ENCODE assay signal across 8 mouse cellular contexts in the genomic region with DNA sequence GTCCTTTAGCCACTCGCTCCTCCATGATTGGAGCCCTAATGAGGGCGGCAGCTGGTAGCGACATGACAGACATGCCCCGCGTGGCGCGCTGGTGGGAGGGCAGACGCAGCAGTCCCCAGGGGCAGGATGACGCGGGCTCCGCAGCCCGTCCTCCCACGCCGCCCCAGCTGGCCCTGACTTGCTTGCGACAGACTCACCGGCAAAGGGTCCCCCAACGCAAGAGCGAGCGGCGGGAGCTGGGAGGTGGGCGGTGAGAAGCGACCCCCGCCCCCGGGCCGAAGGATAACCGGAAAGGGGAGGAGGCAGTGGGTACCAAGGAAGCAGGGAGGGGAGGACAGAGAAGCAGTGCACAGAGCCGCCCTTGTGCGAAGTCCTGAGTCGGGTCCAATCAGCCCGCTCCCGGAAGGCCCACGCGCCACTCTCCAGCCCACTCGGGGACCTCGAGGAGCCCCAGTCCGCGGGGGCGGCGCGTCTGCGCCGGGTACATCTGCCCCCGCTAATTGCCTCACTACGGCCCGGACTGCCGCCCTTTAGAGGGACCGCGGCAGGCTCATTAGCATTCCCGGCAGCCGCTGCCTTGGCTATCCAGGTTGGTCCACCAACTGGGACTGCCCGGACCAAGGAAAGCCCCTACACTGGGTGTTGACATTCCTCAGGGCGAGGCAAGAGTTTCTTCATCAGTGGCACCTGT. TPM values are rescaled to one million over a fixed set of nuclear protein-coding genes. Genes with fewer than 3 reads are reported as not detected.
DNase-seq lines count a peak whose midpoint lies in the region; ATAC-seq and TF ChIP-seq lines count a peak whose summit lies in the region.

No protein-coding gene starts in this region.

- H3K9me3 ChIP-seq in E14TG2a.4 (ENCODE audit: low read length) = no peaks in the 10 kb centered on the region
- no peaks in the 10 kb centered on the region; the same call in 1 of the 2 replicates for H3K9me3 ChIP-seq in embryonic facial prominence, embryonic 13.5 days
- no peaks in the 10 kb centered on the region for H3K9me3 ChIP-seq in heart, embryonic 13.5 days
- H3K9me3 ChIP-seq in liver, embryonic 11.5 days (ENCODE audit: control insufficient read depth, low read length) = no peaks in the 10 kb centered on the region
- no peaks in the 10 kb centered on the region for H3K9me3 ChIP-seq in neural tube, embryonic 14.5 days (ENCODE audit: control insufficient read depth, low read length)

- TF ChIP-seq CTCF in E14TG2a.4 (conservative IDR thresholded peaks at IDR 0.05; ENCODE audit: low read length) = no peak

- no peak overlapping the region for H3K27ac ChIP-seq in embryonic facial prominence, embryonic 13.5 days
- no peak overlapping the region for H3K27ac ChIP-seq in heart, embryonic 13.5 days (replicated peaks)
- H3K27ac ChIP-seq in liver, embryonic 11.5 days (ENCODE audit: low read depth, low read length) = no peak overlapping the region
- H3K27ac ChIP-seq in neural tube, embryonic 14.5 days (ENCODE audit: low read depth, low read length) = peak overlapping the region; percentile 59

- no peaks in the 10 kb centered on the region for H3K36me3 ChIP-seq in E14TG2a.4 (ENCODE audit: insufficient read depth, low read length)
- H3K36me3 ChIP-seq in embryonic facial prominence, embryonic 13.5 days = no peaks in the 10 kb centered on the region
- H3K36me3 ChIP-seq in heart, embryonic 13.5 days = no peaks in the 10 kb centered on the region
- no peaks in the 10 kb centered on the region for H3K36me3 ChIP-seq in liver, embryonic 11.5 days (ENCODE audit: control insufficient read depth, insufficient read depth, low read length)
- no peaks in the 10 kb centered on the region for H3K36me3 ChIP-seq in neural tube, embryonic 14.5 days (ENCODE audit: control insufficient read depth, insufficient read depth, low read length)

- peak overlapping the region; percentile 99 for H3K4me2 ChIP-seq in embryonic facial prominence, embryonic 13.5 days
- peak overlapping the region; percentile 92 for H3K4me2 ChIP-seq in heart, embryonic 13.5 days
- peak overlapping the region; percentile 72 for H3K4me2 ChIP-seq in liver, embryonic 11.5 days
- peak overlapping the region; percentile 97 for H3K4me2 ChIP-seq in neural tube, embryonic 14.5 days (ENCODE audit: low read depth, low read length)

- peak overlapping the region; percentile 68 for H3K9ac ChIP-seq in embryonic facial prominence, embryonic 13.5 days
- peak overlapping the region; percentile 66 for H3K9ac ChIP-seq in heart, embryonic 13.5 days
- H3K9ac ChIP-seq in liver, embryonic 11.5 days (ENCODE audit: low read depth, low read length) = 0 out of 2 replicates have a peak overlapping the region, but pooled peaks have one; percentile 5
- peak overlapping the region; percentile 55 for H3K9ac ChIP-seq in neural tube, embryonic 14.5 days (replicated peaks; ENCODE audit: low read depth, low read length)

- WGBS in embryonic facial prominence, embryonic 13.5 days = under 1% methylated on average over 52 of the region's 52 CpGs
- under 1% methylated on average over 52 of the region's 52 CpGs for WGBS in heart, embryonic 13.5 days
- 1% methylated on average over 52 of the region's 52 CpGs for WGBS in liver, embryonic 11.5 days
- under 1% methylated on average over 52 of the region's 52 CpGs for WGBS in neural tube, embryonic 14.5 days

- peak; percentile 49; the same call in 1 of the 2 replicates for ATAC-seq in embryonic facial prominence, embryonic 13.5 days (ENCODE audit: insufficient number of reproducible peaks, insufficient read depth, low FRiP score, low TSS enrichment, low read depth)
- ATAC-seq in heart, embryonic 13.5 days (ENCODE audit: extremely low read depth, insufficient number of reproducible peaks, low FRiP score, low TSS enrichment) = no peak
- no peak for ATAC-seq in liver, embryonic 11.5 days (replicated peaks; ENCODE audit: low FRiP score)
- peak; percentile 80 for ATAC-seq in neural tube, embryonic 14.5 days (ENCODE audit: low read depth)

- H3K27me3 ChIP-seq in E14TG2a.4 (ENCODE audit: insufficient read depth, low read length) = peaks cover 16% of the 10 kb centered on the region
- peaks cover 42% of the 10 kb centered on the region for H3K27me3 ChIP-seq in embryonic facial prominence, embryonic 13.5 days
- H3K27me3 ChIP-seq in heart, embryonic 13.5 days (replicated peaks) = peaks cover 86% of the 10 kb centered on the region
- peaks cover 36% of the 10 kb centered on the region for H3K27me3 ChIP-seq in liver, embryonic 11.5 days (replicated peaks; ENCODE audit: control insufficient read depth, insufficient read depth, low read length)
- H3K27me3 ChIP-seq in neural tube, embryonic 14.5 days (ENCODE audit: control insufficient read depth, insufficient read depth, low read length) = peaks cover 4% of the 10 kb centered on the region; the same call in 1 of the 2 replicates

- DNase-seq in adrenal gland, postnatal 14 days = peak; percentile 74
- peak; percentile 71 for DNase-seq in kidney, postnatal 10 days
- peak; percentile 52 for DNase-seq in liver, embryonic 11.5 days (ENCODE audit: low spot score)
- DNase-seq in thymus, postnatal 10 days (ENCODE audit: low spot score in 2 of 2) = no peak

- H3K4me1 ChIP-seq in E14TG2a.4 (replicated peaks; ENCODE audit: low read depth, low read length) = peaks cover 94% of the 10 kb centered on the region
- H3K4me1 ChIP-seq in embryonic facial prominence, embryonic 13.5 days = peaks cover 24% of the 10 kb centered on the region
- H3K4me1 ChIP-seq in heart, embryonic 13.5 days = peaks cover 35% of the 10 kb centered on the region
- peaks cover 5% of the 10 kb centered on the region for H3K4me1 ChIP-seq in liver, embryonic 11.5 days (replicated peaks; ENCODE audit: control insufficient read depth, insufficient read depth, low read length)
- peaks cover 12% of the 10 kb centered on the region for H3K4me1 ChIP-seq in neural tube, embryonic 14.5 days (ENCODE audit: control insufficient read depth, insufficient read depth, low read length)

- H3K4me3 ChIP-seq in E14TG2a.4 (replicated peaks; ENCODE audit: low read length) = peak overlapping the region; percentile 83
- peak overlapping the region; percentile 53 for H3K4me3 ChIP-seq in embryonic facial prominence, embryonic 13.5 days
- peak overlapping the region; percentile 56 for H3K4me3 ChIP-seq in heart, embryonic 13.5 days
- peak overlapping the region; percentile 47 for H3K4me3 ChIP-seq in liver, embryonic 11.5 days (ENCODE audit: low read depth, low read length)
- peak overlapping the region; percentile 37 for H3K4me3 ChIP-seq in neural tube, embryonic 14.5 days (ENCODE audit: low read depth, low read length)

RNA-seq across cellular contexts. Expression of a gene that starts 46.8 kb away (rescaled TPM):
- 1.3 and 1.5 TPM in 2 replicates for total RNA-seq in adrenal gland, postnatal 14 days (2021)
- 1.9 and 2.5 TPM in 2 replicates for polyA plus RNA-seq in embryonic facial prominence, embryonic 13.5 days (2015; fragmentation: Nextera tagmentation; extraction: Ambion mirVana)
- polyA plus RNA-seq in heart, embryonic 13.5 days (2015; fragmentation: Nextera tagmentation; extraction: Ambion mirVana) = 0.39 and 0.62 TPM in 2 replicates
- polyA plus RNA-seq in liver, embryonic 11.5 days (2014; fragmentation: Nextera tagmentation; extraction: Ambion mirVana) = 2.2 and 2.8 TPM in 2 replicates
- 5.2 and 5.6 TPM in 2 replicates for polyA plus RNA-seq in neural tube, embryonic 14.5 days (2014; fragmentation: Nextera tagmentation; extraction: Ambion mirVana)

Comparison
In these comparisons a context has a peak if more than half of its experiments do, and no peak if none do; other contexts are left out.
1. DNase-seq: peak in adrenal gland, postnatal 14 days (single experiment), kidney, postnatal 10 days (single experiment) and liver, embryonic 11.5 days (single experiment); none in thymus, postnatal 10 days (0 of 2).
2. ATAC-seq: peak in embryonic facial prominence, embryonic 13.5 days (single experiment) and neural tube, embryonic 14.5 days (single experiment); none in heart, embryonic 13.5 days (single experiment) and liver, embryonic 11.5 days (single experiment).
3. H3K9ac ChIP-seq: peak in every context shown above with its lines; median percentile 68 in embryonic facial prominence, embryonic 13.5 days; 66 in heart, embryonic 13.5 days; 55 in neural tube, embryonic 14.5 days; 5 in liver, embryonic 11.5 days.
4. Peak in every context shown above with its lines, with median percentiles within 50 percentile points of each other: H3K4me3 ChIP-seq and H3K4me2 ChIP-seq.